Mouse (Mus musculus): ENCODE results near the gene Clstn1.

DNA sequence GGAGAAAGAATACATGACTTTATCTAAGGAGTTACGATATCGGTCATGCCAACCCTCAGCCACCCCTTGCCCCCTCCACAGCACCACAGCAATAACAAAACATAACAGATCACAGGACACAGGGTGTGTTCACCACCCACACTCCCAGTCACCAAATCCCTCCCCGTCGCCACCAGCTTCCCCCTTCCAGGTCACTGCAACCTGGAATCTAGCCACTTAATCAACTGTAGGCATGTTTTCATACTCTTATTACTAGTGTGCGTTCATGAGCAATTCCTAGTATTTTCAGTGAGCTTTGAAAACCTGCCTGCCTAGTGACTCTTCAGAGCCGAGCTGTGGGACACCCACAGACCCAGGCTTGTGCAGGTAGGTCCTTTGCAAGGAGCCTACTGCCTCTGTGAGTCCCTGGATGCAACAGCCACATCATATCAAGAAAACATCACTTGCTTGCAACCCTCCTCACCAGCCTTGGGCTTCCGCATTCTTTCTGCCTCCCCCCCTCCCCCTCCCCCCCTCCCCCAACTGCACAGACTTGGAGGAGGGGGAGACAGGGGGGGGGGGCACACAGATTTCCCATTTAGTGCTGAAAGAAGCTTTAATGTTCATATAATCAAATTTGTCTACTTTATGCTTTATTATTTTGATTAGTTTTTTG lies 77.7 kb downstream of the Clstn1 start:
- TF ChIP-seq CTCF (IDR thresholded peaks at IDR 0.05; ENCODE audit: low read depth): no peak
- no peak for TF ChIP-seq EP300 (IDR thresholded peaks at IDR 0.05; ENCODE audit: low read depth)

Data from liver, embryonic 14.5 days (tissue).